Mouse (Mus musculus) ES-Bruce4 (cell line): ENCODE data around the gene Thsd7b. TPM values are rescaled to one million over a fixed set of nuclear protein-coding genes. Genes with fewer than 3 reads are reported as not detected.

Source experiments
- H3K27ac ChIP-seq: 2 replicates; pipeline ENCODE4 v1.5.1; 2012; ENCODE audit warnings: low read length, inconsistent platforms; ENCODE audit not compliant: insufficient read depth
- H3K27me3 ChIP-seq: 2 replicates; pipeline ENCODE4 v1.6.1; 2012; ENCODE audit warnings: mild to moderate bottlenecking, low read length, inconsistent platforms; ENCODE audit not compliant: control insufficient read depth, poor library complexity, insufficient read depth, severe bottlenecking
- H3K36me3 ChIP-seq: 2 replicates; pipeline ENCODE4 v1.6.1; 2012; ENCODE audit warnings: inconsistent platforms, mild to moderate bottlenecking, low read length, moderate library complexity; ENCODE audit not compliant: control insufficient read depth, poor library complexity, insufficient read depth, severe bottlenecking
- H3K4me1 ChIP-seq: one replicate; pipeline ENCODE4 v1.8.1; 2011; ENCODE audit warnings: low read length; ENCODE audit not compliant: control insufficient read depth, insufficient read depth
- H3K4me3 ChIP-seq: 2 replicates; pipeline ENCODE4 v1.5.1; 2011; ENCODE audit warnings: low read depth, mild to moderate bottlenecking, low read length
- H3K9ac ChIP-seq: 2 replicates; pipeline ENCODE4 v1.6.1; 2012; ENCODE audit warnings: low read depth, mild to moderate bottlenecking, inconsistent platforms; ENCODE audit not compliant: poor library complexity, severe bottlenecking
- H3K9me3 ChIP-seq: replicated peaks from 2 replicates; pipeline ENCODE4 v1.6.1; 2012; ENCODE audit warnings: mild to moderate bottlenecking, low read length, inconsistent platforms; ENCODE audit not compliant: control insufficient read depth, poor library complexity, insufficient read depth, severe bottlenecking
- CTCF ChIP-seq: IDR thresholded peaks from one replicate; pipeline ENCODE4 v1.8.1; 2011; ENCODE audit warnings: low read depth, low read length
- EP300 ChIP-seq: IDR thresholded peaks from 2 replicates; pipeline ENCODE4 v1.6.1; 2011; ENCODE audit warnings: low read depth, low read length; ENCODE audit not compliant: insufficient read depth
- POLR2A ChIP-seq: IDR thresholded peaks from one replicate; pipeline ENCODE4 v1.8.1; 2011; ENCODE audit warnings: low read length; ENCODE audit not compliant: insufficient read depth
- polyA plus RNA-seq: library from polyadenylated mRNA; stranded (reverse); fragments of >200 nt; gene quantifications from 2 replicates; pipeline ENCODE4 v1.2.4, GENCODE M21; 2011; ENCODE audit warnings: low read depth; ENCODE audit not compliant: missing spikeins, insufficient read depth, insufficient read length

Gene Thsd7b
- polyA plus RNA-seq, 1 experiment: 0.18 TPM

- no peaks in the 10 kb centered on the region for H3K4me1 ChIP-seq
- H3K36me3 ChIP-seq: no peaks in the 10 kb centered on the region
- no peak overlapping the region for H3K9ac ChIP-seq
- TF ChIP-seq EP300 (no peak), POLR2A (no peak), CTCF (no peak)
- no peak overlapping the region for H3K4me3 ChIP-seq
- H3K27me3 ChIP-seq: no peaks in the 10 kb centered on the region
- no peaks in the 10 kb centered on the region for H3K9me3 ChIP-seq
- H3K27ac ChIP-seq: no peak overlapping the region
Observed at GRCm38 (mm10) chr1:130055012-130055411, 781.9 kb downstream of the Thsd7b start.

- no peaks in the 10 kb centered on the region for H3K36me3 ChIP-seq
- H3K4me3 ChIP-seq: no peak overlapping the region
- no peaks in the 10 kb centered on the region for H3K4me1 ChIP-seq
- H3K27ac ChIP-seq: no peak overlapping the region
- TF ChIP-seq EP300: no peak
- no peak for TF ChIP-seq POLR2A
- no peak for TF ChIP-seq CTCF
- H3K9me3 ChIP-seq: no peaks in the 10 kb centered on the region
- H3K9ac ChIP-seq: no peak overlapping the region
- no peaks in the 10 kb centered on the region for H3K27me3 ChIP-seq
Observed at GRCm38 (mm10) chr1:130062105-130062504, 789.0 kb downstream of the Thsd7b start.

DNA sequence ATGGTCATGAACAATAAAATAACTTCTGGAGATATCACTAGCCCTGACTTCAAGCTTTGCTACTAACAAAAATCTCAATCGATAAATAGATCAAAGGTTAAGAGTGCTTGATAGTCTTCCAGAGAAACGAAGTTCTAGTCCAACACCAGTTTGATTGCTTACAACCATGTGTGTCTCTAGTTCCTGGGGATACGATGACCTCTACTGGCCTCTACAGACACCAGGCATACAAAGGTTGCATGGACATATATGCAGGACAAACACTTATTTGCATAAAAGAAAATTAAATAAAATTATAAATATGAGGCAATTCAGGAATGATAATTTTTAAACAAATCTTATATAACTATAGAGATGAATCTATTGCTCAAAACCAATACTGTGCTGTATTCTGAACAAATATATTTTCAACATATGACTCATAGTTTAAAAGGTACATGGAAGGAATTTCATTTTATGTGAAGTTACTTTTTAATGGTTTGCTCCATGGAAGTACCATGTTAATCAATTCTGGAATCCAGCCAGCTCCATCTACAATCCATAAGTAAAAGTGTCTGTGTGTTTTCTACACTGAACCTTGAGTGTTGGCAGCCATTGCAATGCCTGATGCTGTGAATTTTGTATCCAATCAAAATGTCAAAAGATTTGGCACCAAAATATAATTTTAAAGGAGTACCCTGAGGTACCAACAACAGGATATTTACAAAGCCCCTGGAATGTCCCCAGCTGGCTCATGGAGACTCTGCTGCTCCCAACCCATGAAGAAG lies 793.3 kb downstream of the Thsd7b start:
- Histone ChIP-seq H3K27ac (no peak overlapping the region), H3K9ac (no peak overlapping the region), H3K4me3 (no peak overlapping the region), H3K36me3 (no peaks in the 10 kb centered on the region), H3K9me3 (no peaks in the 10 kb centered on the region), H3K27me3 (no peaks in the 10 kb centered on the region), H3K4me1 (no peaks in the 10 kb centered on the region)
- TF ChIP-seq CTCF (no peak), POLR2A (no peak), EP300 (no peak)

DNA sequence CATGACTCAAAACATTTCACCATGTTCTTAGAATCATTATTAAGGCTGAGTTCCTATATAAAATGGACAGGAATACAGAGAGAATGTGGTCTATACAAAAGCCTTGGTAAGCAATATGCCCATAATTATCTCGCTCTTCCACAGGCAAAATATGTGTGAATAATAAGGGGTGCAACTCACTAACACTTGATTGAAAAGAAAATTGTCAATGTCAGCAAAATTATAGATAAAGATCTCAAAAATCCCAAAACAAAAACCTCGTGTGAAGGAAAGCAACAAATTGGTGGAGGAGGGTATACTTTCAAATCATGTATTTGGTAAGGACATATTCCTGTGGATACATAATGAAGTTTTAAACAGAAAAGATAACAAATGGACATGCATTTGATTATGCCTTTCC lies 810.7 kb downstream of the Thsd7b start:
- Histone ChIP-seq H3K4me1 (no peaks in the 10 kb centered on the region), H3K9me3 (no peaks in the 10 kb centered on the region), H3K27me3 (no peaks in the 10 kb centered on the region), H3K36me3 (no peaks in the 10 kb centered on the region), H3K9ac (no peak overlapping the region), H3K27ac (no peak overlapping the region), H3K4me3 (no peak overlapping the region)
- TF ChIP-seq POLR2A (no peak), CTCF (no peak), EP300 (no peak)

DNA sequence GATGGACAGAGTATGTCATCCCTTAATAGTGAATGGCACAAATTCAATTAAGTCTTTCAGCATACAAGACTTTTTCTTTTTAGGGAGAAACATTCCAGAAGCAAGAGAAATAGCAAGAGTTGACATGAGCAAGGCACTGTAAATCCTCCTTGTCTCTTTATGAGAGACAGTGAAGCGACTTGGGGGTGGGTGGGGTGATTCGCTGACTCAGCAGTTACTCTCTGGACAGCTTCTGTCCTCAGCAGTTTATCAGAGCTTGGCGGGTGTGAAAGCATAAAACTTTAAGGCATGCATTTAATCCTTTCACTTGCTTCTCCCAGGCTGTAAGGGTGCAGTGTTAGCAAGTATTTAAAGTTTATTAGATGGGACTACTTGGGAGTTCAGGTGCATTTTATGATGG lies 812.1 kb downstream of the Thsd7b start:
- Histone ChIP-seq H3K27me3 (no peaks in the 10 kb centered on the region), H3K4me1 (no peaks in the 10 kb centered on the region), H3K36me3 (no peaks in the 10 kb centered on the region), H3K4me3 (no peak overlapping the region), H3K9ac (no peak overlapping the region), H3K9me3 (no peaks in the 10 kb centered on the region), H3K27ac (no peak overlapping the region)
- TF ChIP-seq EP300: no peak

DNA sequence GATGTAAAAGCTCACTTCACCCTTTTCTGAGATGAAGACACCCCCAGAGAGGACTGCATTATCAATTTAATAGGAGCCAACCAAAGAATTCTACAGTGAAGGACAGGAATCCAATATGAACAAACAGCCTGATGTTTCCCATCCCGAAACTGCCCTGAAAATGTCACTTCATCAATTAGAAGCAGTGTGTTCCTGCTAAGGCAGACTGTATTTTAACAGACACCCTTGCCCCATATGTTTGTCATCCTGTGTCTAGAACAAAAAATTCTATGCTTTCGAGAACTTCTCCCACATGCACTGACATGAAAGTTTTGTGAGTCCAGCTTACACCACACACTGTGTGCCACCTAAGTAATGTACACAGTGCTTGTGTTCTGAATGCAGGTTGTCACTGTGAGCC lies 812.8 kb downstream of the Thsd7b start:
- Histone ChIP-seq H3K9me3 (no peaks in the 10 kb centered on the region), H3K27me3 (no peaks in the 10 kb centered on the region), H3K4me1 (no peaks in the 10 kb centered on the region), H3K9ac (no peak overlapping the region), H3K36me3 (no peaks in the 10 kb centered on the region), H3K4me3 (no peak overlapping the region), H3K27ac (no peak overlapping the region)
- TF ChIP-seq CTCF: no peak
- no peak for TF ChIP-seq EP300
- TF ChIP-seq POLR2A: no peak
